Mouse (Mus musculus) G1E-ER4 (cell line): Measurements from ENCODE around the gene Gm20431. TPM values are rescaled to one million over a fixed set of nuclear protein-coding genes. Genes with fewer than 3 reads are reported as not detected.

Source experiments
- GATA1 ChIP-seq: IDR thresholded peaks from one replicate; pipeline ENCODE4 v1.8.0; 2012; ENCODE audit warnings: low read length, inconsistent platforms
- polyA plus RNA-seq: library from polyadenylated mRNA; stranded (reverse); fragments of >175 nt; gene quantifications from 2 replicates; pipeline ENCODE4 v1.2.3, GENCODE M21; 2012

Gm20431 gene
- polyA plus RNA-seq, 1 experiment = not detected

- no peak for TF ChIP-seq GATA1
These were observed 4.4 kb downstream of the Gm20431 start for GRCm38 (mm10) chr2:167656629-167657478.

- no peak for TF ChIP-seq GATA1
These were observed 6.2 kb downstream of the Gm20431 start for GRCm38 (mm10) chr2:167654911-167655600.

- no peak for TF ChIP-seq GATA1
These were observed 8.6 kb downstream of the Gm20431 start for GRCm38 (mm10) chr2:167652694-167653093.

GRCm38 (mm10) chr2:167651622-167652021, 9.7 kb downstream of the Gm20431 start:
- no peak for TF ChIP-seq GATA1

- no peak for TF ChIP-seq GATA1
These were observed 11.8 kb downstream of the Gm20431 start for GRCm38 (mm10) chr2:167649290-167650032.

- TF ChIP-seq GATA1 = no peak
These were observed 14.9 kb downstream of the Gm20431 start for GRCm38 (mm10) chr2:167646411-167646810.

- no peak for TF ChIP-seq GATA1
These were observed 19.1 kb downstream of the Gm20431 start for GRCm38 (mm10) chr2:167642164-167642563.

- TF ChIP-seq GATA1 = no peak
These were observed 20.0 kb downstream of the Gm20431 start for GRCm38 (mm10) chr2:167641337-167641736.

- TF ChIP-seq GATA1 = no peak
These were observed 21.0 kb downstream of the Gm20431 start for GRCm38 (mm10) chr2:167640279-167640678.

- TF ChIP-seq GATA1 = no peak
These were observed 26.3 kb downstream of the Gm20431 start for GRCm38 (mm10) chr2:167634865-167635512.

- TF ChIP-seq GATA1 = peak; percentile 71
These were observed 26.9 kb downstream of the Gm20431 start for GRCm38 (mm10) chr2:167634338-167634770.

- no peak for TF ChIP-seq GATA1
These were observed 27.8 kb downstream of the Gm20431 start for GRCm38 (mm10) chr2:167633537-167633872.

GRCm38 (mm10) chr2:167632731-167633536, 28.4 kb downstream of the Gm20431 start:
- TF ChIP-seq GATA1 = no peak

- no peak for TF ChIP-seq GATA1
These were observed 29.5 kb downstream of the Gm20431 start, which contains the start of gene Ube2v1 for GRCm38 (mm10) chr2:167631591-167632448. Gene Ube2v1, minus strand, starts transcription at chr2:167632095.
